Mouse (Mus musculus): Measurements from ENCODE around the gene Lhb. TPM values are rescaled to one million over a fixed set of nuclear protein-coding genes. Genes with fewer than 3 reads are reported as not detected.

The Lhb gene
- polyA plus RNA-seq, 1 experiment from 2014 or later: 0.47 TPM

DNA sequence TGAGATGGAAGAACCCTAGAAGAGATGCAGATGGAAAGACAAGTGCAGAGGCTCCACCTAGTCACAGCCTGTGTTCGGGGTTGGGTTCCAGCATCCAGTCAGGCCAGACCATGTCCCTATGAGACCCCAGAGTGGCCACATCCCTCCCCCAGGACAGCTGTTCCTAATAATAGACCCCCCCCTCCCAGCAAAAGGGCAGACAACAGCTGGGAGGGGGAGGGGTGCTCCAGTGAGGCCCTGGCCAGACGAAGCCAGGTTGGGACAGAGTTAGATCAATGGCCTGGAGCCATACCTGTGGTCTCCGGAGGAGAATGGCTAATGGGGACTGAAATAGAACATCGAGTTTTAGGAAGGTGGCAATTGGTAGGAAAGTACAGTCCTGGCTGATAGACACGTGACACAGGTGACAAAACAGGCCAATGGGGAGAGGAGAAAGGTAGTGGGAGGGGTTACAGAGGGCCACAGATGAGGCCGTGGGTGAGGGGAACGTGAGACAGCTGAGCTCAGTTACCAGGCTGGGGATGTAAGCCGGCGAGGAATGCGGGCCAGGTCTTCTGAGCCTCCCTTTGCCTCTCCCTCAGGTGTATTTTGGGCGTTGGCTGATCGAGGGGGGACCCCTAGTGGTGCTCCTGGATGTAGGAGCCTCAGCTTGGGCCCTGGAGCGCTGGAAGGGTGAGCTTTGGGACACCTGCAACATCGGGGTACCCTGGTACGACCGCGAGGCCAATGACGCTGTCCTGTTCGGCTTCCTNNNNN, 17.1 kb downstream of the Lhb start, which contains the start of gene Ruvbl2:
TSS of gene Ruvbl2 (minus strand) at position 576 of the 756 bp plus-strand sequence.
- H3K27ac ChIP-seq (ENCODE audit: low read depth): no peak within 1 kb of the TSS
- peaks cover 35% of the 10 kb centered on the region for H3K4me1 ChIP-seq (replicated peaks; ENCODE audit: control insufficient read depth, insufficient read depth, low read length)
- no peak within 1 kb of the TSS for H3K9ac ChIP-seq (ENCODE audit: low read length)
- no peak for DNase-seq (ENCODE audit: low spot score)
- peaks cover 25% of the 10 kb centered on the region for H3K36me3 ChIP-seq (ENCODE audit: control insufficient read depth, insufficient read depth, low read length)
- no peak for ATAC-seq (replicated peaks; ENCODE audit: low FRiP score, low TSS enrichment, low read depth)
- peak within 1 kb of the TSS; percentile 18 for H3K4me2 ChIP-seq (ENCODE audit: low read length)
- H3K4me3 ChIP-seq (ENCODE audit: low read depth, low read length): no peak within 1 kb of the TSS
- WGBS: 25% methylated on average over 19 of the region's 19 CpGs
- no peaks in the 10 kb centered on the region for H3K9me3 ChIP-seq (ENCODE audit: control insufficient read depth, low read length)
- no peaks in the 10 kb centered on the region for H3K27me3 ChIP-seq (replicated peaks; ENCODE audit: control insufficient read depth, insufficient read depth, low read length)

- WGBS: 82% methylated on average over 22 of the region's 22 CpGs
- DNase-seq (ENCODE audit: low spot score): no peak
- Histone ChIP-seq H3K27ac (ENCODE audit: low read depth) (no peak overlapping the region), H3K4me2 (ENCODE audit: low read length) (no peak overlapping the region), H3K9me3 (ENCODE audit: control insufficient read depth, low read length) (no peaks in the 10 kb centered on the region), H3K9ac (ENCODE audit: low read length) (no peak overlapping the region), H3K36me3 (ENCODE audit: control insufficient read depth, insufficient read depth, low read length) (peaks cover 61% of the 10 kb centered on the region), H3K4me1 (replicated peaks; ENCODE audit: control insufficient read depth, insufficient read depth, low read length) (0 out of 2 replicates have a peak, but pooled peaks cover 5% of the 10 kb centered on the region), H3K4me3 (ENCODE audit: low read depth, low read length) (no peak overlapping the region), H3K27me3 (replicated peaks; ENCODE audit: control insufficient read depth, insufficient read depth, low read length) (no peaks in the 10 kb centered on the region)
- ATAC-seq (replicated peaks; ENCODE audit: low FRiP score, low TSS enrichment, low read depth): no peak
Observed at GRCm38 (mm10) chr7:45443526-45444420, 23.2 kb downstream of the Lhb start.

DNA sequence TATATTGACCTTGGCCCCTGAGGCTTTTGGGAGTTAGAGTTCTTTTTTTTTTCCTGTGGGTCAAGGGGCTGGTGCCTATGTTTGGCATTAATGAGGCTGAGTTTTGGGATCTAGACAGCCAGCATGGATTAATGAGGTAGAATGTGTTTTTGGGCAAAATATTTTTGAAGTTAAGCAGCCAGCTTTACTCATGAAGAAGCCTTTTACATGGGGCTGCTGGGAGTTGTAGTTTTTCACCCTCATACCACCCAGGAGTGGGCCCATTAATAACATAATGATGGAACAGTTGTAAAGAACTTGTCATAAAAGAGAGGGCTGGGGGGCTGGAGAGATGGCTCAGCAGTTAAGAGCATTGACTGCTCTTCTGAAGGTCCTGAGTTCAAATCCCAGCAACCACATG, 26.0 kb downstream of the Lhb start:
- H3K27ac ChIP-seq (ENCODE audit: low read depth): no peak overlapping the region
- H3K9me3 ChIP-seq (ENCODE audit: control insufficient read depth, low read length): no peaks in the 10 kb centered on the region
- peaks cover 56% of the 10 kb centered on the region for H3K36me3 ChIP-seq (ENCODE audit: control insufficient read depth, insufficient read depth, low read length)
- no peak for DNase-seq (ENCODE audit: low spot score)
- H3K4me1 ChIP-seq (replicated peaks; ENCODE audit: control insufficient read depth, insufficient read depth, low read length): 0 out of 2 replicates have a peak, but pooled peaks cover 5% of the 10 kb centered on the region
- no peak for ATAC-seq (replicated peaks; ENCODE audit: low FRiP score, low TSS enrichment, low read depth)
- H3K4me2 ChIP-seq (ENCODE audit: low read length): no peak overlapping the region
- H3K9ac ChIP-seq (ENCODE audit: low read length): no peak overlapping the region
- no peak overlapping the region for H3K4me3 ChIP-seq (ENCODE audit: low read depth, low read length)
- H3K27me3 ChIP-seq (replicated peaks; ENCODE audit: control insufficient read depth, insufficient read depth, low read length): no peaks in the 10 kb centered on the region

GRCm38 (mm10) chr7:45447325-45447990, 26.8 kb downstream of the Lhb start:
- DNase-seq (ENCODE audit: low spot score) (no peak), ATAC-seq (replicated peaks; ENCODE audit: low FRiP score, low TSS enrichment, low read depth) (no peak)
- Histone ChIP-seq H3K4me3 (ENCODE audit: low read depth, low read length) (no peak overlapping the region), H3K27ac (ENCODE audit: low read depth) (no peak overlapping the region), H3K9me3 (ENCODE audit: control insufficient read depth, low read length) (no peaks in the 10 kb centered on the region), H3K4me2 (ENCODE audit: low read length) (no peak overlapping the region), H3K36me3 (ENCODE audit: control insufficient read depth, insufficient read depth, low read length) (peaks cover 59% of the 10 kb centered on the region), H3K4me1 (replicated peaks; ENCODE audit: control insufficient read depth, insufficient read depth, low read length) (0 out of 2 replicates have a peak, but pooled peaks cover 5% of the 10 kb centered on the region), H3K9ac (ENCODE audit: low read length) (no peak overlapping the region), H3K27me3 (replicated peaks; ENCODE audit: control insufficient read depth, insufficient read depth, low read length) (no peaks in the 10 kb centered on the region)
- WGBS: 31% methylated on average over 11 of the region's 11 CpGs

GRCm38 (mm10) chr7:45449974-45450373, 29.4 kb downstream of the Lhb start:
- H3K27ac ChIP-seq (ENCODE audit: low read depth): no peak overlapping the region
- DNase-seq (ENCODE audit: low spot score) (no peak), ATAC-seq (replicated peaks; ENCODE audit: low FRiP score, low TSS enrichment, low read depth) (no peak)
- no peaks in the 10 kb centered on the region for H3K9me3 ChIP-seq (ENCODE audit: control insufficient read depth, low read length)
- no peaks in the 10 kb centered on the region for H3K27me3 ChIP-seq (replicated peaks; ENCODE audit: control insufficient read depth, insufficient read depth, low read length)
- H3K4me2 ChIP-seq (ENCODE audit: low read length): no peak overlapping the region
- H3K36me3 ChIP-seq (ENCODE audit: control insufficient read depth, insufficient read depth, low read length): peaks cover 58% of the 10 kb centered on the region
- no peak overlapping the region for H3K9ac ChIP-seq (ENCODE audit: low read length)
- no peak overlapping the region for H3K4me3 ChIP-seq (ENCODE audit: low read depth, low read length)
- 0 out of 2 replicates have a peak, but pooled peaks cover 5% of the 10 kb centered on the region for H3K4me1 ChIP-seq (replicated peaks; ENCODE audit: control insufficient read depth, insufficient read depth, low read length)
- 87% methylated on average over 1 of the region's 1 CpGs for WGBS

DNA sequence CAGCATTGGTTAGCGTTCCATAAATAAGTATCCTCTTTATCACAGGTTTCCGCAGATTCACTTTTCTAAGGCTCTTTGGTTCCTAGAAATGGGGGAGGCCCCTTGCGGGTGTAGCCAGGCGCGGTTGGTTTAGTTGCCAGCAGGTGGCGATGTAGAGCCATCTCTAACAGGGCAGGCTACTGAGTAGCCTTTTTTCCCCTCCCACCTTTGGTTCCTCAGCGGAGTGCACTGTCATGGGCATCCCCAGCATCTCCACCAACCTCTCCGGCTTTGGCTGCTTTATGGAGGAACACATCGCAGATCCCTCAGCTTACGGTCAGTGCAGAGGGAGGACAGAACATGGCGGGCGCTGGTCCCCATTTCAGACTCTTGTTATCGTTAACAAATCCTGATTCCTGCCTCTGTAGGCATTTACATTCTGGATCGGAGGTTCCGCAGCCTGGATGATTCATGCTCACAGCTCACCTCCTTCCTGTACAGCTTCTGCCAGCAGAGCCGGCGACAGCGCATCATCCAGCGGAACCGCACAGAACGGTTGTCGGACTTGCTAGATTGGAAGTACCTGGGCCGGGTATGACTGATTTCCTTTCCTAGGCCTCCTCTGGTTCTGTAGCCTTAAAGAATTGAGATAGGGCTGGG, 30.8 kb downstream of the Lhb start:
- peak; percentile 70 for ATAC-seq (replicated peaks; ENCODE audit: low FRiP score, low TSS enrichment, low read depth)
- no peak overlapping the region for H3K4me3 ChIP-seq (ENCODE audit: low read depth, low read length)
- no peak overlapping the region for H3K4me2 ChIP-seq (ENCODE audit: low read length)
- H3K9ac ChIP-seq (ENCODE audit: low read length): no peak overlapping the region
- no peaks in the 10 kb centered on the region for H3K27me3 ChIP-seq (replicated peaks; ENCODE audit: control insufficient read depth, insufficient read depth, low read length)
- peaks cover 60% of the 10 kb centered on the region for H3K36me3 ChIP-seq (ENCODE audit: control insufficient read depth, insufficient read depth, low read length)
- no peaks in the 10 kb centered on the region for H3K9me3 ChIP-seq (ENCODE audit: control insufficient read depth, low read length)
- no peak overlapping the region for H3K27ac ChIP-seq (ENCODE audit: low read depth)
- 53% methylated on average over 23 of the region's 23 CpGs for WGBS
- 0 out of 2 replicates have a peak, but pooled peaks cover 5% of the 10 kb centered on the region for H3K4me1 ChIP-seq (replicated peaks; ENCODE audit: control insufficient read depth, insufficient read depth, low read length)
- DNase-seq (ENCODE audit: low spot score): peak; percentile 93

GRCm38 (mm10) chr7:45454971-45455370, 34.4 kb downstream of the Lhb start:
- H3K36me3 ChIP-seq (ENCODE audit: control insufficient read depth, insufficient read depth, low read length): peaks cover 62% of the 10 kb centered on the region
- H3K9me3 ChIP-seq (ENCODE audit: control insufficient read depth, low read length): no peaks in the 10 kb centered on the region
- ATAC-seq (replicated peaks; ENCODE audit: low FRiP score, low TSS enrichment, low read depth) (no peak), DNase-seq (ENCODE audit: low spot score) (no peak)
- no peak overlapping the region for H3K4me2 ChIP-seq (ENCODE audit: low read length)
- peaks cover 16% of the 10 kb centered on the region for H3K4me1 ChIP-seq (replicated peaks; ENCODE audit: control insufficient read depth, insufficient read depth, low read length)
- 91% methylated on average over 15 of the region's 15 CpGs for WGBS
- H3K4me3 ChIP-seq (ENCODE audit: low read depth, low read length): no peak overlapping the region
- no peaks in the 10 kb centered on the region for H3K27me3 ChIP-seq (replicated peaks; ENCODE audit: control insufficient read depth, insufficient read depth, low read length)
- H3K9ac ChIP-seq (ENCODE audit: low read length): no peak overlapping the region
- H3K27ac ChIP-seq (ENCODE audit: low read depth): no peak overlapping the region

All from intestine, embryonic 14.5 days (tissue).